Mouse (Mus musculus): ENCODE results near the gene Bglap2. TPM values are rescaled to one million over a fixed set of nuclear protein-coding genes. Genes with fewer than 3 reads are reported as not detected.

Gene Bglap2
- polyA plus RNA-seq, 1 experiment, result 3.8 TPM

GRCm38 (mm10) chr3:88350732-88351131 is 27.8 kb downstream of the Bglap2 start:
- Histone ChIP-seq H3K27ac (ENCODE audit: control insufficient read depth, insufficient read depth, low read length) (no peak overlapping the region), H3K36me3 (ENCODE audit: control insufficient read depth, insufficient read depth, low read length) (peaks cover 97% of the 10 kb centered on the region), H3K4me3 (ENCODE audit: control insufficient read depth, insufficient read depth, low read length) (no peak overlapping the region), H3K4me1 (replicated peaks; ENCODE audit: control insufficient read depth, insufficient read depth, low read length) (no peaks in the 10 kb centered on the region), H3K27me3 (ENCODE audit: control insufficient read depth, insufficient read depth, low read length) (no peaks in the 10 kb centered on the region)
- no peak for DNase-seq
- TF ChIP-seq CTCF (IDR thresholded peaks at IDR 0.05; ENCODE audit: borderline replicate concordance, control insufficient read depth, extremely low read depth, insufficient read depth, low read length, poor library complexity) (no peak), POLR2A (IDR thresholded peaks at IDR 0.05; ENCODE audit: control insufficient read depth, extremely low read depth, insufficient read depth, low read length, poor library complexity) (no peak)
- 97% methylated on average over 13 of the region's 13 CpGs for WGBS

GRCm38 (mm10) chr3:88339006-88339405 is 39.5 kb downstream of the Bglap2 start:
- DNase-seq, result no peak
- no peak overlapping the region for H3K27ac ChIP-seq (ENCODE audit: control insufficient read depth, insufficient read depth, low read length)
- H3K4me3 ChIP-seq (ENCODE audit: control insufficient read depth, insufficient read depth, low read length), result no peak overlapping the region
- H3K4me1 ChIP-seq (replicated peaks; ENCODE audit: control insufficient read depth, insufficient read depth, low read length), result peaks cover 10% of the 10 kb centered on the region
- H3K27me3 ChIP-seq (ENCODE audit: control insufficient read depth, insufficient read depth, low read length), result no peaks in the 10 kb centered on the region
- H3K36me3 ChIP-seq (ENCODE audit: control insufficient read depth, insufficient read depth, low read length), result peaks cover 24% of the 10 kb centered on the region
- WGBS, result 89% methylated on average over 3 of the region's 3 CpGs
- TF ChIP-seq CTCF (IDR thresholded peaks at IDR 0.05; ENCODE audit: borderline replicate concordance, control insufficient read depth, extremely low read depth, insufficient read depth, low read length, poor library complexity) (no peak), POLR2A (IDR thresholded peaks at IDR 0.05; ENCODE audit: control insufficient read depth, extremely low read depth, insufficient read depth, low read length, poor library complexity) (no peak)

GRCm38 (mm10) chr3:88338316-88338715 is 40.2 kb downstream of the Bglap2 start:
- no peaks in the 10 kb centered on the region for H3K27me3 ChIP-seq (ENCODE audit: control insufficient read depth, insufficient read depth, low read length)
- H3K36me3 ChIP-seq (ENCODE audit: control insufficient read depth, insufficient read depth, low read length), result peaks cover 17% of the 10 kb centered on the region
- TF ChIP-seq CTCF (IDR thresholded peaks at IDR 0.05; ENCODE audit: borderline replicate concordance, control insufficient read depth, extremely low read depth, insufficient read depth, low read length, poor library complexity), result no peak
- no peak for TF ChIP-seq POLR2A (IDR thresholded peaks at IDR 0.05; ENCODE audit: control insufficient read depth, extremely low read depth, insufficient read depth, low read length, poor library complexity)
- no peak for DNase-seq
- WGBS, result 73% methylated on average over 7 of the region's 7 CpGs
- no peak overlapping the region for H3K4me3 ChIP-seq (ENCODE audit: control insufficient read depth, insufficient read depth, low read length)
- peaks cover 10% of the 10 kb centered on the region for H3K4me1 ChIP-seq (replicated peaks; ENCODE audit: control insufficient read depth, insufficient read depth, low read length)
- no peak overlapping the region for H3K27ac ChIP-seq (ENCODE audit: control insufficient read depth, insufficient read depth, low read length)

- H3K36me3 ChIP-seq (ENCODE audit: control insufficient read depth, insufficient read depth, low read length), result peaks cover 9% of the 10 kb centered on the region
- no peak overlapping the region for H3K27ac ChIP-seq (ENCODE audit: control insufficient read depth, insufficient read depth, low read length)
- no peak for TF ChIP-seq CTCF (IDR thresholded peaks at IDR 0.05; ENCODE audit: borderline replicate concordance, control insufficient read depth, extremely low read depth, insufficient read depth, low read length, poor library complexity)
- no peak for TF ChIP-seq POLR2A (IDR thresholded peaks at IDR 0.05; ENCODE audit: control insufficient read depth, extremely low read depth, insufficient read depth, low read length, poor library complexity)
- peaks cover 10% of the 10 kb centered on the region for H3K4me1 ChIP-seq (replicated peaks; ENCODE audit: control insufficient read depth, insufficient read depth, low read length)
- H3K27me3 ChIP-seq (ENCODE audit: control insufficient read depth, insufficient read depth, low read length), result no peaks in the 10 kb centered on the region
- DNase-seq, result no peak
- no peak overlapping the region for H3K4me3 ChIP-seq (ENCODE audit: control insufficient read depth, insufficient read depth, low read length)
- 21% methylated on average over 11 of the region's 11 CpGs for WGBS
These were observed 41.0 kb downstream of the Bglap2 start for GRCm38 (mm10) chr3:88337367-88338020.

- peak; percentile 97 for DNase-seq
- Histone ChIP-seq H3K4me1 (replicated peaks; ENCODE audit: control insufficient read depth, insufficient read depth, low read length) (peaks cover 10% of the 10 kb centered on the region), H3K27me3 (ENCODE audit: control insufficient read depth, insufficient read depth, low read length) (no peaks in the 10 kb centered on the region), H3K36me3 (ENCODE audit: control insufficient read depth, insufficient read depth, low read length) (no peaks in the 10 kb centered on the region), H3K4me3 (ENCODE audit: control insufficient read depth, insufficient read depth, low read length) (peak within 1 kb of the TSS; percentile 90), H3K27ac (ENCODE audit: control insufficient read depth, insufficient read depth, low read length) (peak within 1 kb of the TSS; percentile 77)
- 1% methylated on average over 61 of the region's 66 CpGs for WGBS
- peak; percentile 96 for TF ChIP-seq POLR2A (IDR thresholded peaks at IDR 0.05; ENCODE audit: control insufficient read depth, extremely low read depth, insufficient read depth, low read length, poor library complexity)
- no peak; the same call in 1 of the 2 replicates for TF ChIP-seq CTCF (IDR thresholded peaks at IDR 0.05; ENCODE audit: borderline replicate concordance, control insufficient read depth, extremely low read depth, insufficient read depth, low read length, poor library complexity)
These were observed 42.2 kb downstream of the Bglap2 start, which contains the start of the genes Tmem79 and Smg5 for GRCm38 (mm10) chr3:88336058-88337013. Gene Tmem79, minus strand, starts transcription at chr3:88336148. Gene Smg5, plus strand, starts transcription at chr3:88336260.

GRCm38 (mm10) chr3:88335436-88336053 is 43.0 kb downstream of the Bglap2 start:
- no peak for DNase-seq

More at GRCm38 (mm10) chr3:88335436-88336053, 43.0 kb downstream of the Bglap2 start:
- Histone ChIP-seq H3K4me1 (replicated peaks; ENCODE audit: control insufficient read depth, insufficient read depth, low read length) (peaks cover 10% of the 10 kb centered on the region), H3K4me3 (ENCODE audit: control insufficient read depth, insufficient read depth, low read length) (peak overlapping the region; percentile 90), H3K27me3 (ENCODE audit: control insufficient read depth, insufficient read depth, low read length) (no peaks in the 10 kb centered on the region), H3K27ac (ENCODE audit: control insufficient read depth, insufficient read depth, low read length) (peak overlapping the region; percentile 77), H3K36me3 (ENCODE audit: control insufficient read depth, insufficient read depth, low read length) (no peaks in the 10 kb centered on the region)
- WGBS, result 1% methylated on average over 27 of the region's 27 CpGs
- TF ChIP-seq POLR2A (IDR thresholded peaks at IDR 0.05; ENCODE audit: control insufficient read depth, extremely low read depth, insufficient read depth, low read length, poor library complexity) (no peak), CTCF (IDR thresholded peaks at IDR 0.05; ENCODE audit: borderline replicate concordance, control insufficient read depth, extremely low read depth, insufficient read depth, low read length, poor library complexity) (no peak)
